Comparison of ENCODE assay signal across 8 mouse cellular contexts in genomic region chr17:26918343-26918742, GRCm38 (mm10). TPM values are rescaled to one million over a fixed set of nuclear protein-coding genes. Genes with fewer than 3 reads are reported as not detected.
A peak's percentile ranks its signal among the peaks of the same experiment; 100 is the strongest.
DNase-seq lines count a peak whose midpoint lies in the region; ATAC-seq and TF ChIP-seq lines count a peak whose summit lies in the region.

No protein-coding gene starts in this region.

- peaks cover 6% of the 10 kb centered on the region; the same call in 1 of the 2 replicates for H3K36me3 ChIP-seq in heart, postnatal 0 days (replicated peaks; ENCODE audit: control insufficient read depth, insufficient read depth, low read length)
- peaks cover 17% of the 10 kb centered on the region for H3K36me3 ChIP-seq in ES-E14 (ENCODE audit: control insufficient read depth, insufficient read depth, low read length, poor library complexity, severe bottlenecking)
- H3K36me3 ChIP-seq in forebrain, embryonic 14.5 days (ENCODE audit: control insufficient read depth, insufficient read depth, low read length), result peaks cover 5% of the 10 kb centered on the region; the same call in 1 of the 2 replicates
- H3K36me3 ChIP-seq in liver, embryonic 13.5 days, result peaks cover 35% of the 10 kb centered on the region

- no peak overlapping the region for H3K27ac ChIP-seq in heart, postnatal 0 days (ENCODE audit: low read depth)
- H3K27ac ChIP-seq in ES-E14 (ENCODE audit: insufficient read depth, low read depth, low read length, poor library complexity, severe bottlenecking), result no peak overlapping the region
- no peak overlapping the region for H3K27ac ChIP-seq in forebrain, embryonic 14.5 days (ENCODE audit: low read depth, low read length)
- H3K27ac ChIP-seq in liver, embryonic 13.5 days, result no peak overlapping the region

- TF ChIP-seq EP300 in heart, postnatal 0 days (IDR thresholded peaks at IDR 0.05; ENCODE audit: low read depth), result no peak

- DNase-seq in heart, postnatal 0 days (ENCODE audit: low spot score), result no peak
- DNase-seq in heart, adult 8-10 months (ENCODE audit: low spot score), result no peak
- no peak for DNase-seq in ES-E14 (ENCODE audit: low read depth, low spot score)
- DNase-seq in forebrain, embryonic 14.5 days (ENCODE audit: low spot score), result no peak
- DNase-seq in liver, embryonic 13.5 days, result no peak
- no peak for DNase-seq in frontal cortex, postnatal 10 days (ENCODE audit: low spot score in 2 of 2)
- no peak for DNase-seq in cerebellum, postnatal 14 days

- TF ChIP-seq CTCF in heart, postnatal 0 days (IDR thresholded peaks at IDR 0.05; ENCODE audit: low read depth), result no peak

- no peak for ATAC-seq in heart, postnatal 0 days (ENCODE audit: insufficient read depth, low read depth)
- ATAC-seq in forebrain, embryonic 14.5 days, result no peak
- no peak for ATAC-seq in liver, embryonic 13.5 days (ENCODE audit: low read depth)
- no peak for ATAC-seq in megakaryocyte progenitor cell, adult 5-6 weeks (replicated peaks; ENCODE audit: poor library complexity)

- H3K4me3 ChIP-seq in heart, postnatal 0 days (ENCODE audit: low read depth, low read length), result peak overlapping the region; percentile 16; the same call in 1 of the 2 replicates
- peak overlapping the region; percentile 66 to 88 for H3K4me3 ChIP-seq in ES-E14 (ENCODE audit: insufficient read depth in 1 of 2, low read depth in 1 of 2, low read length in 2 of 2, poor library complexity in 1 of 2, severe bottlenecking in 1 of 2)
- H3K4me3 ChIP-seq in forebrain, embryonic 14.5 days (ENCODE audit: low read depth, low read length), result peak overlapping the region; percentile 60; the same call in 1 of the 2 replicates
- peak overlapping the region; percentile 86 for H3K4me3 ChIP-seq in liver, embryonic 13.5 days (replicated peaks)

- in situ Hi-C loops in ES-E14 (cut with MboI; ENCODE audit: low sequenced_read_pairs in 2 of 2, unreplicated experiment in 2 of 2), result no loop called here

- no peaks in the 10 kb centered on the region for H3K27me3 ChIP-seq in heart, postnatal 0 days (ENCODE audit: control insufficient read depth, insufficient read depth, low read length)
- no peaks in the 10 kb centered on the region for H3K27me3 ChIP-seq in forebrain, embryonic 14.5 days (replicated peaks; ENCODE audit: control insufficient read depth, insufficient read depth, low read length)
- no peaks in the 10 kb centered on the region for H3K27me3 ChIP-seq in liver, embryonic 13.5 days

- H3K4me1 ChIP-seq in heart, postnatal 0 days (ENCODE audit: control insufficient read depth, insufficient read depth), result no peaks in the 10 kb centered on the region
- H3K4me1 ChIP-seq in ES-E14 (ENCODE audit: control insufficient read depth in 2 of 2, insufficient read depth in 2 of 2, low read length in 2 of 2, poor library complexity in 1 of 2), result peaks cover 0 to 3% of the 10 kb centered on the region in 2 experiments; a peak in 1 of 4 replicates
- no peaks in the 10 kb centered on the region for H3K4me1 ChIP-seq in forebrain, embryonic 14.5 days (ENCODE audit: control insufficient read depth, insufficient read depth, low read length)
- H3K4me1 ChIP-seq in liver, embryonic 13.5 days (replicated peaks), result peaks cover 32% of the 10 kb centered on the region

- peak overlapping the region; percentile 78; the same call in 1 of the 2 replicates for H3K4me2 ChIP-seq in heart, postnatal 0 days (ENCODE audit: low read depth, low read length)
- H3K4me2 ChIP-seq in forebrain, embryonic 14.5 days (ENCODE audit: low read length), result peak overlapping the region; percentile 63
- peak overlapping the region; percentile 78 for H3K4me2 ChIP-seq in liver, embryonic 13.5 days

- WGBS in heart, postnatal 0 days, result 79% methylated on average over 2 of the region's 2 CpGs
- 76% methylated on average over 2 of the region's 2 CpGs for WGBS in forebrain, embryonic 14.5 days
- 86% methylated on average over 2 of the region's 2 CpGs for WGBS in liver, embryonic 13.5 days (ENCODE audit: insufficient replicate concordance)

- no peaks in the 10 kb centered on the region for H3K9me3 ChIP-seq in heart, postnatal 0 days (replicated peaks; ENCODE audit: control insufficient read depth, low read length)
- H3K9me3 ChIP-seq in ES-E14 (ENCODE audit: control insufficient read depth, insufficient read depth, low read depth, low read length), result no peaks in the 10 kb centered on the region
- H3K9me3 ChIP-seq in forebrain, embryonic 14.5 days (replicated peaks; ENCODE audit: control insufficient read depth, low read length), result no peaks in the 10 kb centered on the region
- no peaks in the 10 kb centered on the region for H3K9me3 ChIP-seq in liver, embryonic 13.5 days (replicated peaks)

- no peak overlapping the region for H3K9ac ChIP-seq in heart, postnatal 0 days (replicated peaks; ENCODE audit: low read depth, low read length)
- H3K9ac ChIP-seq in ES-E14 (ENCODE audit: insufficient read depth, low read depth, low read length, poor library complexity, severe bottlenecking), result peak overlapping the region; percentile 40; the same call in 1 of the 2 replicates
- H3K9ac ChIP-seq in forebrain, embryonic 14.5 days (ENCODE audit: low read length), result peak overlapping the region; percentile 32; the same call in 1 of the 2 replicates
- peak overlapping the region; percentile 91 for H3K9ac ChIP-seq in liver, embryonic 13.5 days

TF ChIP-seq in ES-E14, 5 proteins besides CTCF, POLR2A, EP300 and RAD21:
- TF ChIP-seq CHD2 (IDR thresholded peaks at IDR 0.05; ENCODE audit: low read depth, low read length) (no peak), HCFC1 (IDR thresholded peaks at IDR 0.05; ENCODE audit: borderline replicate concordance, insufficient read depth, low read length) (no peak), ZC3H11A (IDR thresholded peaks at IDR 0.05; ENCODE audit: borderline replicate concordance, low read depth, low read length) (no peak), MAFK (IDR thresholded peaks at IDR 0.05; ENCODE audit: insufficient read depth, low read depth, low read length) (no peak), ZNF384 (IDR thresholded peaks at IDR 0.05; ENCODE audit: low read depth, low read length) (peak; percentile 58)
TF ChIP-seq in ES-E14: peak in this region for 1.

RNA-seq across cellular contexts. Expression of gene Kifc5b, which starts 1.5 kb away (rescaled TPM):
- total RNA-seq in heart, postnatal 0 days (2014; rRNA removed; ENCODE audit: low replicate concordance), result 4.5 and 4.8 TPM in 2 replicates
- polyA plus RNA-seq in heart, postnatal 0 days (2015; fragmentation: Nextera tagmentation; extraction: Ambion mirVana), result 0.93 and 1.5 TPM in 2 replicates
- under 1 TPM; 0.29 to 0.81 (median 0.48) TPM for total RNA-seq in heart, adult 8-10 months (2022)
- 52.5 and 83.4 TPM in 2 replicates for total RNA-seq in ES-E14 (2012; rRNA removed)
- 2.4 and 3.0 TPM in 2 replicates for polyA plus RNA-seq in forebrain, embryonic 14.5 days (2014; fragmentation: Nextera tagmentation; extraction: Ambion mirVana)
- polyA plus RNA-seq in liver, embryonic 13.5 days (2015; fragmentation: Nextera tagmentation; extraction: Ambion mirVana), result 4.7 and 5.2 TPM in 2 replicates
- total RNA-seq in megakaryocyte progenitor cell, adult 5-6 weeks (2015), result 2.6 and 4.6 TPM in 2 replicates
- total RNA-seq in megakaryocyte progenitor cell, adult 5-6 weeks (2017), result 13.8 and 16.0 TPM in 2 replicates

RNA-seq across cellular contexts. Expression of gene Phf1, which starts 14.5 kb away (rescaled TPM):
- total RNA-seq in heart, postnatal 0 days (2014; rRNA removed; ENCODE audit: low replicate concordance), result 13.7 and 16.3 TPM in 2 replicates
- 6.3 and 7.2 TPM in 2 replicates for polyA plus RNA-seq in heart, postnatal 0 days (2015; fragmentation: Nextera tagmentation; extraction: Ambion mirVana)
- total RNA-seq in heart, adult 8-10 months (2022), result 10 to 100 TPM; 15.4 to 20.7 (median 16.1) TPM
- total RNA-seq in ES-E14 (2012; rRNA removed), result 9.4 and 13.3 TPM in 2 replicates
- 10.0 and 12.1 TPM in 2 replicates for polyA plus RNA-seq in forebrain, embryonic 14.5 days (2014; fragmentation: Nextera tagmentation; extraction: Ambion mirVana)
- polyA plus RNA-seq in liver, embryonic 13.5 days (2015; fragmentation: Nextera tagmentation; extraction: Ambion mirVana), result 1.4 and 1.6 TPM in 2 replicates
- total RNA-seq in megakaryocyte progenitor cell, adult 5-6 weeks (2015), result 2.1 TPM in 2 replicates
- total RNA-seq in megakaryocyte progenitor cell, adult 5-6 weeks (2017), result 3.5 and 4.6 TPM in 2 replicates

RNA-seq across cellular contexts. Expression of gene Cuta, which starts 21.0 kb away (rescaled TPM):
- total RNA-seq in heart, postnatal 0 days (2014; rRNA removed; ENCODE audit: low replicate concordance), result 80.2 and 107 TPM in 2 replicates
- polyA plus RNA-seq in heart, postnatal 0 days (2015; fragmentation: Nextera tagmentation; extraction: Ambion mirVana), result 180 and 193 TPM in 2 replicates
- total RNA-seq in heart, adult 8-10 months (2022), result 10 to 100 TPM; 91.9 to 98.0 (median 95.8) TPM
- 43.0 and 60.0 TPM in 2 replicates for total RNA-seq in ES-E14 (2012; rRNA removed)
- polyA plus RNA-seq in forebrain, embryonic 14.5 days (2014; fragmentation: Nextera tagmentation; extraction: Ambion mirVana), result 137 and 150 TPM in 2 replicates
- 111 and 118 TPM in 2 replicates for polyA plus RNA-seq in liver, embryonic 13.5 days (2015; fragmentation: Nextera tagmentation; extraction: Ambion mirVana)
- 181 and 216 TPM in 2 replicates for total RNA-seq in megakaryocyte progenitor cell, adult 5-6 weeks (2015)
- total RNA-seq in megakaryocyte progenitor cell, adult 5-6 weeks (2017), result 75.8 and 82.9 TPM in 2 replicates

RNA-seq across cellular contexts. Expression of gene Syngap1, which starts 22.7 kb away (rescaled TPM):
- total RNA-seq in heart, postnatal 0 days (2014; rRNA removed; ENCODE audit: low replicate concordance), result 4.3 and 6.6 TPM in 2 replicates
- polyA plus RNA-seq in heart, postnatal 0 days (2015; fragmentation: Nextera tagmentation; extraction: Ambion mirVana), result 0.41 and 0.45 TPM in 2 replicates
- total RNA-seq in heart, adult 8-10 months (2022), result 1 to 10 TPM; 3.6 to 5.2 (median 4.7) TPM
- 6.6 and 10.3 TPM in 2 replicates for total RNA-seq in ES-E14 (2012; rRNA removed)
- polyA plus RNA-seq in forebrain, embryonic 14.5 days (2014; fragmentation: Nextera tagmentation; extraction: Ambion mirVana), result 4.2 and 4.9 TPM in 2 replicates
- polyA plus RNA-seq in liver, embryonic 13.5 days (2015; fragmentation: Nextera tagmentation; extraction: Ambion mirVana), result 0.25 and 0.44 TPM in 2 replicates
- 5.3 and 11.6 TPM in 2 replicates for total RNA-seq in megakaryocyte progenitor cell, adult 5-6 weeks (2015)
- total RNA-seq in megakaryocyte progenitor cell, adult 5-6 weeks (2017), result 3.6 TPM in 2 replicates

RNA-seq across cellular contexts. Expression of gene Zbtb9, which starts 54.6 kb away (rescaled TPM):
- total RNA-seq in heart, postnatal 0 days (2014; rRNA removed; ENCODE audit: low replicate concordance), result 4.0 and 10.9 TPM in 2 replicates
- 5.0 and 5.4 TPM in 2 replicates for polyA plus RNA-seq in heart, postnatal 0 days (2015; fragmentation: Nextera tagmentation; extraction: Ambion mirVana)
- total RNA-seq in heart, adult 8-10 months (2022), result 1 to 10 TPM in 3 of 4 experiments, not detected in 1; 1.5 to 3.4 (median 2.2) TPM
- total RNA-seq in ES-E14 (2012; rRNA removed), result 6.7 and 8.2 TPM in 2 replicates
- polyA plus RNA-seq in forebrain, embryonic 14.5 days (2014; fragmentation: Nextera tagmentation; extraction: Ambion mirVana), result 9.1 and 10.0 TPM in 2 replicates
- polyA plus RNA-seq in liver, embryonic 13.5 days (2015; fragmentation: Nextera tagmentation; extraction: Ambion mirVana), result 6.3 and 7.0 TPM in 2 replicates
- 2.9 and 5.3 TPM in 2 replicates for total RNA-seq in megakaryocyte progenitor cell, adult 5-6 weeks (2015)
- 16.3 and 22.1 TPM in 2 replicates for total RNA-seq in megakaryocyte progenitor cell, adult 5-6 weeks (2017)

Comparison
In these comparisons a context has a peak if more than half of its experiments do, and no peak if none do; other contexts are left out.
1. H3K4me3 ChIP-seq: peak in every context shown above with its lines; median percentile 86 in liver, embryonic 13.5 days; 77 in ES-E14; 60 in forebrain, embryonic 14.5 days; 16 in heart, postnatal 0 days.